Mouse (Mus musculus): ENCODE data around the gene Padi3.

DNA sequence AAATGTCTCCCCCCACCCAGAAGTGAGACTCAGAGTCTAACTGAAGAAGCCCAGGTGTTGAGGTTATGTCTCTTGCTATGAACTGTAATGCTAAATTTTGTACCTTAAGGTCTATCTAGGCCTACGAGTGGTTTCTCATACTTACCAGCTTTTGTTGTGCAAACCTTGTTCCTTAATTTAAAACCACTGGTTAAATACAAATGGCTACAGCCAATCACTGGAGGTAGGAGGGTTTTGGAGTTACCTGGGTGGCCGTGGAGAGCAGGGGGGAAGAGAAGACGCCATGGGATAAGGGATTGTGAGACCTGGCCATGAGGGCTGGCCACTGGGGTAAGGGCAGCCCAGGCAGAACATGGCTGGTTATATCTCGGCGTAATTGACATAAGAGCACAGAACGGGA is 22.2 kb downstream of the Padi3 start:
- TF ChIP-seq CTCF (IDR thresholded peaks at IDR 0.05; ENCODE audit: extremely low read depth, insufficient read depth, low read length) (no peak), POLR2A (IDR thresholded peaks at IDR 0.05; ENCODE audit: extremely low read depth, insufficient read depth, low read length) (no peak)
